Mouse (Mus musculus) heart, adult 2 months (tissue): Measurements from ENCODE around the gene Bend7. TPM values are rescaled to one million over a fixed set of nuclear protein-coding genes. Genes with fewer than 3 reads are reported as not detected.

ENCODE experiments used
- DNase-seq, 2 experiments: peaks; one replicate each; pipeline ENCODE4 v3.0.0; 2021
- H3K27ac ChIP-seq: fragments of 200-600 bp; 2 replicates; pipeline ENCODE4 v1.8.1; 2022
- H3K27me3 ChIP-seq: fragments of 200-500 bp; 2 replicates; pipeline ENCODE4 v1.6.1; 2012; ENCODE audit warnings: mild to moderate bottlenecking, low read length, inconsistent platforms, mixed read lengths; ENCODE audit not compliant: control insufficient read depth, insufficient read depth
- H3K36me3 ChIP-seq: fragments of 200-500 bp; 2 replicates; pipeline ENCODE4 v1.6.1; 2012; ENCODE audit warnings: low read length, inconsistent platforms; ENCODE audit not compliant: control insufficient read depth, insufficient read depth
- H3K4me1 ChIP-seq: fragments of 200-500 bp; 2 replicates; pipeline ENCODE4 v1.6.1; 2011; ENCODE audit warnings: low read length; ENCODE audit not compliant: control insufficient read depth, insufficient read depth
- H3K4me3 ChIP-seq: fragments of 200-600 bp; 2 replicates; pipeline ENCODE4 v1.8.1; 2022
- H3K79me2 ChIP-seq: fragments of 200-500 bp; replicated peaks from 2 replicates; pipeline ENCODE4 v1.6.1; 2012; ENCODE audit warnings: mild to moderate bottlenecking, inconsistent platforms, low read length, moderate library complexity, mixed read lengths; ENCODE audit not compliant: control insufficient read depth, insufficient read depth
- H3K9ac ChIP-seq: fragments of 200-500 bp; 2 replicates; pipeline ENCODE4 v1.6.1; 2012; ENCODE audit warnings: low read depth, mild to moderate bottlenecking, control low read depth, inconsistent platforms, low read length, mixed read lengths
- CTCF ChIP-seq: fragments of 200-600 bp; IDR thresholded peaks from 2 replicates; pipeline ENCODE4 v1.8.1; 2022; ENCODE audit warnings: antibody characterized with exemption, mild to moderate bottlenecking, moderate library complexity
- EP300 ChIP-seq: fragments of 200-500 bp; IDR thresholded peaks from 2 replicates; pipeline ENCODE4 v1.6.1; 2011; ENCODE audit warnings: low read depth, low read length, control low read depth; ENCODE audit not compliant: insufficient read depth
- POLR2A ChIP-seq: fragments of 200-500 bp; IDR thresholded peaks from 2 replicates; pipeline ENCODE4 v1.6.1; 2011; ENCODE audit warnings: mild to moderate bottlenecking, low read depth, low read length, control low read depth; ENCODE audit not compliant: insufficient read depth
- WGBS: fragments of 180-500 bp; shearing (Covaris S2); methylation state at CpG from one replicate; pipeline ENCODE4 v1.1.7; 2018; 5-methylcytosine and 5-hydroxymethylcytosine counted together
- intact Hi-C: fragments of 180-260 bp; cut with DNase I; formaldehyde crosslinking; loops from one replicate; pipeline ENCODE4 v1.15.1; 2025
- polyA plus RNA-seq: library from polyadenylated mRNA; depleted of rRNA; stranded (reverse); fragments of >200 nt; gene quantifications from 2 replicates; pipeline ENCODE4 v1.2.3, GENCODE M21; 2012; rRNA removed
- total RNA-seq, 2 experiments: library from RNA; stranded (reverse); gene quantifications; 2 replicates each; pipeline ENCODE4 v1.2.3; 2021

Gene Bend7
- total and polyA plus RNA-seq, 3 experiments, result 2.9 to 5.5 (median 4.5) TPM

- no peak overlapping the region for H3K4me3 ChIP-seq
- H3K79me2 ChIP-seq, result no peaks in the 10 kb centered on the region
- intact Hi-C loops, result no loop called here
- WGBS, result 81% methylated on average over 4 of the region's 4 CpGs
- H3K36me3 ChIP-seq, result no peaks in the 10 kb centered on the region
- TF ChIP-seq CTCF (no peak), POLR2A (no peak), EP300 (no peak)
- no peak for DNase-seq
- no peaks in the 10 kb centered on the region for H3K4me1 ChIP-seq
- H3K9ac ChIP-seq, result no peak overlapping the region
- no peaks in the 10 kb centered on the region for H3K27me3 ChIP-seq
- no peak overlapping the region for H3K27ac ChIP-seq
These were observed 111.4 kb downstream of the Bend7 start for GRCm38 (mm10) chr2:4829007-4829406.

- H3K27ac ChIP-seq, result no peak overlapping the region
- no peak overlapping the region for H3K4me3 ChIP-seq
- H3K4me1 ChIP-seq, result no peaks in the 10 kb centered on the region
- H3K79me2 ChIP-seq, result no peaks in the 10 kb centered on the region
- no peak for DNase-seq
- H3K27me3 ChIP-seq, result no peaks in the 10 kb centered on the region
- 81% methylated on average over 6 of the region's 6 CpGs for WGBS
- TF ChIP-seq CTCF (no peak), EP300 (no peak), POLR2A (no peak)
- no peak overlapping the region for H3K9ac ChIP-seq
- H3K36me3 ChIP-seq, result no peaks in the 10 kb centered on the region
- intact Hi-C loops, result no loop called here
These were observed 111.9 kb downstream of the Bend7 start for GRCm38 (mm10) chr2:4829489-4830065.

GRCm38 (mm10) chr2:4831493-4831892 is 113.9 kb downstream of the Bend7 start:
- Histone ChIP-seq H3K4me1 (no peaks in the 10 kb centered on the region), H3K9ac (no peak overlapping the region), H3K27ac (no peak overlapping the region), H3K79me2 (no peaks in the 10 kb centered on the region), H3K27me3 (no peaks in the 10 kb centered on the region), H3K36me3 (no peaks in the 10 kb centered on the region), H3K4me3 (no peak overlapping the region)
- intact Hi-C loops, result no loop called here
- no peak for DNase-seq
- TF ChIP-seq EP300 (no peak), POLR2A (no peak), CTCF (no peak)
- WGBS, result 51% methylated on average over 4 of the region's 4 CpGs

GRCm38 (mm10) chr2:4832166-4832565 is 114.5 kb downstream of the Bend7 start:
- no peak for DNase-seq
- H3K79me2 ChIP-seq, result no peaks in the 10 kb centered on the region
- no peaks in the 10 kb centered on the region for H3K36me3 ChIP-seq
- no peak overlapping the region for H3K9ac ChIP-seq
- H3K4me1 ChIP-seq, result no peaks in the 10 kb centered on the region
- intact Hi-C loops, result no loop called here
- H3K27ac ChIP-seq, result no peak overlapping the region
- TF ChIP-seq EP300 (no peak), CTCF (no peak), POLR2A (no peak)
- 60% methylated on average over 4 of the region's 4 CpGs for WGBS
- no peak overlapping the region for H3K4me3 ChIP-seq
- H3K27me3 ChIP-seq, result no peaks in the 10 kb centered on the region

GRCm38 (mm10) chr2:4849449-4849848 is 131.8 kb downstream of the Bend7 start:
- no peaks in the 10 kb centered on the region for H3K4me1 ChIP-seq
- no peak overlapping the region for H3K9ac ChIP-seq
- intact Hi-C loops, result no loop called here
- no peak for TF ChIP-seq POLR2A
- TF ChIP-seq CTCF, result no peak
- 89% methylated on average over 2 of the region's 2 CpGs for WGBS
- no peak overlapping the region for H3K4me3 ChIP-seq
- DNase-seq, result no peak
- H3K36me3 ChIP-seq, result no peaks in the 10 kb centered on the region
- H3K79me2 ChIP-seq, result no peaks in the 10 kb centered on the region
- H3K27me3 ChIP-seq, result no peaks in the 10 kb centered on the region
- H3K27ac ChIP-seq, result no peak overlapping the region

Other genes starting within 250 kb of the Bend7 start
- 10 to 100 TPM; 29.0 to 34.7 TPM for gene Prpf18, start 65.7 kb upstream of the Bend7 start, total RNA-seq
- 11.4 and 23.9 TPM in 2 replicates for gene Prpf18, start 65.7 kb upstream of the Bend7 start, polyA plus RNA-seq
- 10 to 100 TPM; 12.2 to 12.8 TPM for gene Sephs1, start 163.7 kb downstream of the Bend7 start, total RNA-seq
- gene Sephs1, start 163.7 kb downstream of the Bend7 start, polyA plus RNA-seq, result 8.6 and 14.6 TPM in 2 replicates
- 100 to 1,000 TPM; 743 to 904 TPM for gene Phyh, start 201.2 kb downstream of the Bend7 start, total RNA-seq
- 620 and 892 TPM in 2 replicates for gene Phyh, start 201.2 kb downstream of the Bend7 start, polyA plus RNA-seq